Mouse (Mus musculus): ENCODE data around the gene Gsk3b. TPM values are rescaled to one million over a fixed set of nuclear protein-coding genes. Genes with fewer than 3 reads are reported as not detected.

Gene Gsk3b
- polyA plus RNA-seq, 1 experiment from 2014 or later = 130 TPM

DNA sequence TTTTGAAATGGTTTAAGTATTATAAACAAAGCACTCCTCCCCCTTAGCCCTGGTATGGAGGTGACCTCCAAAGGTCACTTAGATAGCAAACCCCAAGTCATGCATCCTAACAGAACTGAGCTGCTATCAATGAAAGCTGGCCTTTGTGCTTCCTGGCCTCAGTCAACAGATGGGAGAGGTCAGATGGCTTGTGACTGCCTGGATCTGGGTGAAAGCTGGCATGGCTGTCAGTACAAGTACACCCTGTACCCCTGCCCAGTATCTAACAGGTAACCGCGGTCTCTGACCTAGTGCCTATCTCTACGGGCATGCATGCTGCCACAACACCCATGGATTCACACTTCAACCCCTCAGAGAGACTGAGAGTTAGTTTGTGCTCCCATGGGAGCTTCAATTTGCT lies 199.0 kb downstream of the Gsk3b start:
- no peak overlapping the region for H3K4me3 ChIP-seq (ENCODE audit: low read depth, low read length)
- ATAC-seq = no peak
- WGBS = 91% methylated on average over 3 of the region's 3 CpGs
- no peak overlapping the region for H3K9ac ChIP-seq (ENCODE audit: low read length)
- no peak overlapping the region for H3K27ac ChIP-seq (ENCODE audit: low read depth, low read length)
- no peaks in the 10 kb centered on the region for H3K4me1 ChIP-seq (ENCODE audit: control insufficient read depth, insufficient read depth, low read length)
- no peaks in the 10 kb centered on the region for H3K36me3 ChIP-seq (ENCODE audit: control insufficient read depth, insufficient read depth, low read length)
- no peaks in the 10 kb centered on the region for H3K9me3 ChIP-seq (replicated peaks; ENCODE audit: control insufficient read depth, low read length)
- no peaks in the 10 kb centered on the region for H3K27me3 ChIP-seq (replicated peaks; ENCODE audit: control insufficient read depth, insufficient read depth, low read length)
- DNase-seq (ENCODE audit: low spot score) = no peak
- H3K4me2 ChIP-seq (ENCODE audit: low read length) = no peak overlapping the region

DNA sequence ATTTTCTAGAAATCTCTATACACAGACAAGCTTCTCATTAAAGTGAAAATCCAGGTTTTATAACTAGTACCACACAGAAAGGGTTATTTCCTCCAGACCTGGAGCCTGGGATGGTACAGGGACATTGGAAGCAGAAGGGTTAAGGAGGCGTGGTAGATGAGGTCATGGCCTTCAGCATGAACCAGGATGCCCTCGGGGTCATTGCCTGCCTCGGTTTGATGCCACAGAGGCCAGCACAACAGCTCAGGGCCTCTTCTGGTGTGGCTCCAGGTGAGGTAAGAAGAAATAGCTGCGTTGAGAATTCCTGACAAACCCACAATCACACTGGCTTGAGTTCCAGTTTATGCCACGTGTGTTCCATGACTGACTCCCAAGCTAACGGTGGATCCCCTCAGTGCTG lies 200.1 kb downstream of the Gsk3b start:
- WGBS = 41% methylated on average over 6 of the region's 6 CpGs
- H3K9ac ChIP-seq (ENCODE audit: low read length) = no peak overlapping the region
- H3K4me2 ChIP-seq (ENCODE audit: low read length) = no peak overlapping the region
- no peaks in the 10 kb centered on the region for H3K27me3 ChIP-seq (replicated peaks; ENCODE audit: control insufficient read depth, insufficient read depth, low read length)
- DNase-seq (ENCODE audit: low spot score) = no peak
- H3K36me3 ChIP-seq (ENCODE audit: control insufficient read depth, insufficient read depth, low read length) = no peaks in the 10 kb centered on the region
- H3K4me3 ChIP-seq (ENCODE audit: low read depth, low read length) = no peak overlapping the region
- ATAC-seq = no peak
- no peak overlapping the region for H3K27ac ChIP-seq (ENCODE audit: low read depth, low read length)
- H3K9me3 ChIP-seq (replicated peaks; ENCODE audit: control insufficient read depth, low read length) = no peaks in the 10 kb centered on the region
- H3K4me1 ChIP-seq (ENCODE audit: control insufficient read depth, insufficient read depth, low read length) = no peaks in the 10 kb centered on the region

GRCm38 (mm10) chr16:38290151-38290550 lies 201.3 kb downstream of the Gsk3b start:
- Histone ChIP-seq H3K4me3 (ENCODE audit: low read depth, low read length) (no peak overlapping the region), H3K27me3 (replicated peaks; ENCODE audit: control insufficient read depth, insufficient read depth, low read length) (no peaks in the 10 kb centered on the region), H3K4me2 (ENCODE audit: low read length) (no peak overlapping the region), H3K9ac (ENCODE audit: low read length) (no peak overlapping the region), H3K9me3 (replicated peaks; ENCODE audit: control insufficient read depth, low read length) (no peaks in the 10 kb centered on the region), H3K4me1 (ENCODE audit: control insufficient read depth, insufficient read depth, low read length) (no peaks in the 10 kb centered on the region), H3K27ac (ENCODE audit: low read depth, low read length) (no peak overlapping the region), H3K36me3 (ENCODE audit: control insufficient read depth, insufficient read depth, low read length) (no peaks in the 10 kb centered on the region)
- 73% methylated on average over 2 of the region's 2 CpGs for WGBS
- DNase-seq (ENCODE audit: low spot score) = no peak
- ATAC-seq = no peak

DNA sequence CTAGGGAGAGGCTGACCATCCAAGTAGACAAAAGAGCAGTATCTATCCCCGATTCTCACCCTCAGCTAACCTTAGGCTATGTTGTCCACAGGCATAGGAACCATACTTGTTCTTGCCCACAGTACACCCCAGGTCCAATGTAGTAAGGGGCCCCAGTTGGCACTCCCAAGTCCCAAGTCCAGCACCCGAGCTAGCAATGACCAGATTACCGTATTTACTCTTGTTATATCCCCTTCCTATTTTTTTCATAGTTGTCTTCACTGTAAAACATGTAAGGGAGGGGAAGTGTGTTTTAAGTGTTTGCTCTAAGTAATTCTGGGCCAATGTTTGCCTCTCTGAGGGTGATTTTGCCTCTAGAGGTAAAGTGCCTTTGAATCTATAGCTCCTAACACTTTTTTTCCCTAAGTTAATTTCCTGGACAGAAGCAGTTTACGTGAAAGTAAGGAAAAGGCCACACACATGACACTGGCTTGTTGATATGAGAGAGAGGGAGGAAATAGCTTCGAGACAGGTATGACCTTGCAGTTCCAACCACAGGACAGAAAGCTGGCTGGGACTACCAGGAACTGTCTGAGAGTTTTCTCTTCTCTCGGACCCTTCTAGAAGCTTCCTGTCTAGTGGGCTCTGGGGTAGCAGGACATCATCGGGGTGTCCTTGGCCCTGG lies 206.0 kb downstream of the Gsk3b start, which contains the start of gene Nr1i2:
Nr1i2 (minus strand) TSS at position 140 of the 664 bp plus-strand sequence.
- DNase-seq (ENCODE audit: low spot score) = no peak
- WGBS = 72% methylated on average over 7 of the region's 7 CpGs
- no peaks in the 10 kb centered on the region for H3K27me3 ChIP-seq (replicated peaks; ENCODE audit: control insufficient read depth, insufficient read depth, low read length)
- no peak within 1 kb of the TSS for H3K27ac ChIP-seq (ENCODE audit: low read depth, low read length)
- no peaks in the 10 kb centered on the region for H3K36me3 ChIP-seq (ENCODE audit: control insufficient read depth, insufficient read depth, low read length)
- no peaks in the 10 kb centered on the region for H3K4me1 ChIP-seq (ENCODE audit: control insufficient read depth, insufficient read depth, low read length)
- no peak within 1 kb of the TSS for H3K4me3 ChIP-seq (ENCODE audit: low read depth, low read length)
- H3K9me3 ChIP-seq (replicated peaks; ENCODE audit: control insufficient read depth, low read length) = no peaks in the 10 kb centered on the region
- no peak for ATAC-seq
- no peak within 1 kb of the TSS for H3K9ac ChIP-seq (ENCODE audit: low read length)
- no peak within 1 kb of the TSS for H3K4me2 ChIP-seq (ENCODE audit: low read length)

GRCm38 (mm10) chr16:38295349-38295930 lies 206.6 kb downstream of the Gsk3b start:
- DNase-seq (ENCODE audit: low spot score) (no peak), ATAC-seq (no peak)
- Histone ChIP-seq H3K27me3 (replicated peaks; ENCODE audit: control insufficient read depth, insufficient read depth, low read length) (no peaks in the 10 kb centered on the region), H3K4me2 (ENCODE audit: low read length) (no peak overlapping the region), H3K36me3 (ENCODE audit: control insufficient read depth, insufficient read depth, low read length) (no peaks in the 10 kb centered on the region), H3K9ac (ENCODE audit: low read length) (no peak overlapping the region), H3K27ac (ENCODE audit: low read depth, low read length) (no peak overlapping the region), H3K4me1 (ENCODE audit: control insufficient read depth, insufficient read depth, low read length) (no peaks in the 10 kb centered on the region), H3K4me3 (ENCODE audit: low read depth, low read length) (no peak overlapping the region), H3K9me3 (replicated peaks; ENCODE audit: control insufficient read depth, low read length) (no peaks in the 10 kb centered on the region)
- WGBS = 57% methylated on average over 5 of the region's 5 CpGs

Other genes with a start within 250 kb of the Gsk3b start
- gene Gm36028, start 227.9 kb upstream of the Gsk3b start, polyA plus RNA-seq (2014; fragmentation: Nextera tagmentation; extraction: Ambion mirVana) = 0.20 TPM in 1 of 2 replicates, not detected in the other
- 40.7 and 53.0 TPM in 2 replicates for gene Lrrc58, start 220.6 kb upstream of the Gsk3b start, polyA plus RNA-seq (2014; fragmentation: Nextera tagmentation; extraction: Ambion mirVana)
- gene Gpr156, start 172.5 kb upstream of the Gsk3b start, polyA plus RNA-seq (2014; fragmentation: Nextera tagmentation; extraction: Ambion mirVana) = 4.2 and 5.1 TPM in 2 replicates
- gene Nr1i2, start 205.8 kb downstream of the Gsk3b start, polyA plus RNA-seq (2014; fragmentation: Nextera tagmentation; extraction: Ambion mirVana) = not detected in 2 replicates